In genomic region chr10:59970450-59971062, GRCm38 (mm10) we compare ENCODE assay signal across 8 mouse cellular contexts. TPM values are rescaled to one million over a fixed set of nuclear protein-coding genes. Genes with fewer than 3 reads are reported as not detected.
DNase-seq lines count a peak whose midpoint lies in the region; ATAC-seq and TF ChIP-seq lines count a peak whose summit lies in the region.

No protein-coding gene starts in this region.

- DNase-seq in lung, embryonic 14.5 days, result no peak
- DNase-seq in lung, postnatal 36 days, result no peak
- no peak for DNase-seq in right cerebral cortex, postnatal 36 days (ENCODE audit: low spot score in 2 of 2)
- no peak for DNase-seq in adrenal gland, postnatal 36 days
- DNase-seq in gastrocnemius, postnatal 10 days, result no peak

- peak overlapping the region; percentile 40 for H3K4me3 ChIP-seq in lung, embryonic 14.5 days (ENCODE audit: low read depth, low read length)
- H3K4me3 ChIP-seq in forebrain, embryonic 15.5 days, result peak overlapping the region; percentile 61
- H3K4me3 ChIP-seq in limb, embryonic 12.5 days (replicated peaks), result peak overlapping the region; percentile 54
- peak overlapping the region; percentile 57 for H3K4me3 ChIP-seq in olfactory bulb, adult 2 months (ENCODE audit: insufficient read depth, low read depth, low read length)

- ATAC-seq in lung, embryonic 14.5 days (ENCODE audit: insufficient read depth), result no peak
- no peak for ATAC-seq in forebrain, embryonic 15.5 days (replicated peaks)
- ATAC-seq in limb, embryonic 12.5 days (ENCODE audit: insufficient number of reproducible peaks, insufficient read depth, low FRiP score, low TSS enrichment, low read depth), result no peak

- H3K4me2 ChIP-seq in lung, embryonic 14.5 days, result peak overlapping the region; percentile 72
- peak overlapping the region; percentile 79 for H3K4me2 ChIP-seq in forebrain, embryonic 15.5 days (replicated peaks)
- H3K4me2 ChIP-seq in limb, embryonic 12.5 days, result peak overlapping the region; percentile 75

- TF ChIP-seq CTCF in lung, embryonic 14.5 days (IDR thresholded peaks at IDR 0.05; ENCODE audit: low read depth), result no peak
- TF ChIP-seq CTCF in olfactory bulb, adult 2 months (IDR thresholded peaks at IDR 0.05; ENCODE audit: insufficient read depth, low read depth, low read length), result no peak

- peak overlapping the region; percentile 58 for H3K9ac ChIP-seq in lung, embryonic 14.5 days
- H3K9ac ChIP-seq in forebrain, embryonic 15.5 days (replicated peaks), result peak overlapping the region; percentile 90
- peak overlapping the region; percentile 79; the same call in 1 of the 2 replicates for H3K9ac ChIP-seq in limb, embryonic 12.5 days (replicated peaks)

- no peaks in the 10 kb centered on the region for H3K9me3 ChIP-seq in lung, embryonic 14.5 days (ENCODE audit: low read depth, low read length)
- H3K9me3 ChIP-seq in forebrain, embryonic 15.5 days, result no peaks in the 10 kb centered on the region
- H3K9me3 ChIP-seq in limb, embryonic 12.5 days, result no peaks in the 10 kb centered on the region

- no peaks in the 10 kb centered on the region for H3K27me3 ChIP-seq in lung, embryonic 14.5 days (ENCODE audit: insufficient read depth, low read length)
- H3K27me3 ChIP-seq in forebrain, embryonic 15.5 days, result no peaks in the 10 kb centered on the region
- no peaks in the 10 kb centered on the region for H3K27me3 ChIP-seq in limb, embryonic 12.5 days

- H3K27ac ChIP-seq in lung, embryonic 14.5 days (ENCODE audit: low read depth), result peak overlapping the region; percentile 58; the same call in 1 of the 2 replicates
- H3K27ac ChIP-seq in forebrain, embryonic 15.5 days (replicated peaks), result peak overlapping the region; percentile 93
- H3K27ac ChIP-seq in limb, embryonic 12.5 days, result peak overlapping the region; percentile 95
- H3K27ac ChIP-seq in olfactory bulb, adult 2 months (ENCODE audit: insufficient read depth, low read depth, low read length), result peak overlapping the region; percentile 98

- no peaks in the 10 kb centered on the region for H3K36me3 ChIP-seq in lung, embryonic 14.5 days (ENCODE audit: insufficient read depth)
- H3K36me3 ChIP-seq in forebrain, embryonic 15.5 days, result no peaks in the 10 kb centered on the region
- H3K36me3 ChIP-seq in limb, embryonic 12.5 days, result no peaks in the 10 kb centered on the region

- peaks cover 25% of the 10 kb centered on the region for H3K4me1 ChIP-seq in lung, embryonic 14.5 days (ENCODE audit: insufficient read depth)
- H3K4me1 ChIP-seq in forebrain, embryonic 15.5 days, result peaks cover 30% of the 10 kb centered on the region
- H3K4me1 ChIP-seq in limb, embryonic 12.5 days (replicated peaks), result peaks cover 53% of the 10 kb centered on the region
- peaks cover 32% of the 10 kb centered on the region for H3K4me1 ChIP-seq in olfactory bulb, adult 2 months (ENCODE audit: control insufficient read depth, insufficient read depth, low read length)

- TF ChIP-seq POLR2A in olfactory bulb, adult 2 months (IDR thresholded peaks at IDR 0.05; ENCODE audit: insufficient read depth, low read depth, low read length), result no peak

- 26% methylated on average over 6 of the region's 6 CpGs for WGBS in lung, embryonic 14.5 days
- 28% methylated on average over 6 of the region's 6 CpGs for WGBS in forebrain, embryonic 15.5 days
- WGBS in limb, embryonic 12.5 days, result 21% methylated on average over 6 of the region's 6 CpGs
- 24% methylated on average over 6 of the region's 6 CpGs for WGBS in olfactory bulb, adult 2 months

RNA-seq across cellular contexts. Expression of gene Ddit4, which starts 18.9 kb away (rescaled TPM):
- polyA plus RNA-seq in lung, embryonic 14.5 days (2014; fragmentation: Nextera tagmentation; extraction: Ambion mirVana), result 3.0 and 3.5 TPM in 2 replicates
- polyA plus RNA-seq in forebrain, embryonic 15.5 days (2015; fragmentation: Nextera tagmentation; extraction: Ambion mirVana), result 90.0 and 92.5 TPM in 2 replicates
- 90.7 and 91.8 TPM in 2 replicates for polyA plus RNA-seq in limb, embryonic 12.5 days (2016; fragmentation: Nextera tagmentation; extraction: Ambion mirVana)
- 264 TPM in 1 of 2 replicates, not detected in the other for polyA plus RNA-seq in olfactory bulb, adult 2 months (2012; ENCODE audit: insufficient read depth, insufficient read length, low replicate concordance, missing spikeins)
- 10 to 100 TPM; 76.4 to 98.7 TPM for total RNA-seq in adrenal gland, postnatal 36 days (2021)
- 10 to 100 TPM; 14.2 to 39.1 TPM for total RNA-seq in gastrocnemius, postnatal 10 days (2021)

RNA-seq across cellular contexts. Expression of gene Ascc1, which starts 32.0 kb away (rescaled TPM):
- polyA plus RNA-seq in lung, embryonic 14.5 days (2014; fragmentation: Nextera tagmentation; extraction: Ambion mirVana), result 34.7 and 35.3 TPM in 2 replicates
- polyA plus RNA-seq in forebrain, embryonic 15.5 days (2015; fragmentation: Nextera tagmentation; extraction: Ambion mirVana), result 47.9 and 48.9 TPM in 2 replicates
- polyA plus RNA-seq in limb, embryonic 12.5 days (2016; fragmentation: Nextera tagmentation; extraction: Ambion mirVana), result 44.2 and 46.7 TPM in 2 replicates
- not detected in 2 replicates for polyA plus RNA-seq in olfactory bulb, adult 2 months (2012; ENCODE audit: insufficient read depth, insufficient read length, low replicate concordance, missing spikeins)
- 10 to 100 TPM; 27.1 to 32.8 TPM for total RNA-seq in adrenal gland, postnatal 36 days (2021)
- 10 to 100 TPM; 12.4 to 13.5 TPM for total RNA-seq in gastrocnemius, postnatal 10 days (2021)

RNA-seq across cellular contexts. Expression of gene Anapc16, which starts 32.4 kb away (rescaled TPM):
- polyA plus RNA-seq in lung, embryonic 14.5 days (2014; fragmentation: Nextera tagmentation; extraction: Ambion mirVana), result 108 and 109 TPM in 2 replicates
- 117 TPM in 2 replicates for polyA plus RNA-seq in forebrain, embryonic 15.5 days (2015; fragmentation: Nextera tagmentation; extraction: Ambion mirVana)
- 126 and 132 TPM in 2 replicates for polyA plus RNA-seq in limb, embryonic 12.5 days (2016; fragmentation: Nextera tagmentation; extraction: Ambion mirVana)
- polyA plus RNA-seq in olfactory bulb, adult 2 months (2012; ENCODE audit: insufficient read depth, insufficient read length, low replicate concordance, missing spikeins), result not detected in 2 replicates
- total RNA-seq in adrenal gland, postnatal 36 days (2021), result 10 to 100 TPM; 67.5 to 72.7 TPM
- total RNA-seq in gastrocnemius, postnatal 10 days (2021), result 10 to 100 TPM; 39.7 to 40.1 TPM

Comparison
In these comparisons a context has a peak if more than half of its experiments do, and no peak if none do; other contexts are left out.
1. RNA of gene Ddit4, which starts 18.9 kb away (polyA plus RNA-seq): 264 TPM in olfactory bulb, adult 2 months, 90.7 to 91.8 TPM in limb, embryonic 12.5 days and 90.0 to 92.5 TPM in forebrain, embryonic 15.5 days; 3.0 to 3.5 TPM in lung, embryonic 14.5 days; every median in the first group is over 10 times any median in the second.
2. RNA of gene Ascc1, which starts 32.0 kb away (polyA plus RNA-seq): 47.9 to 48.9 TPM in forebrain, embryonic 15.5 days, 44.2 to 46.7 TPM in limb, embryonic 12.5 days and 34.7 to 35.3 TPM in lung, embryonic 14.5 days; not detected in olfactory bulb, adult 2 months; every median in the first group is over 10 times any median in the second.
3. Peak in every context shown above with its lines, with median percentiles within 50 percentile points of each other: H3K27ac ChIP-seq, H3K4me2 ChIP-seq, H3K4me3 ChIP-seq and H3K9ac ChIP-seq.